Mouse (Mus musculus): ENCODE results near the gene Fam214b. TPM values are rescaled to one million over a fixed set of nuclear protein-coding genes. Genes with fewer than 3 reads are reported as not detected.
A peak's percentile ranks its signal among the peaks of the same experiment; 100 is the strongest.

Fam214b gene
- 10 to 100 TPM; 37.6 to 40.8 TPM for total RNA-seq (2021)
- long read RNA-seq, experiment 1, transcript Fam214b-202 (9 exons, 3,107 nt): minor isoform, 5 of 26 reads
- long read RNA-seq, experiment 1, transcript Fam214b-204 (9 exons, 3,280 nt): major isoform, 6 of 26 reads
- long read RNA-seq, experiment 1, partial matches to known transcripts: 11 of 26 reads
- long read RNA-seq, experiment 1, other reads (novel, unspliced or antisense): 3 of 26 reads
- long read RNA-seq, experiment 2, transcript Fam214b-204 (9 exons, 3,280 nt): major isoform, 17 of 47 reads
- long read RNA-seq, experiment 2, partial matches to known transcripts: 18 of 47 reads
- long read RNA-seq, experiment 2, other reads (novel, unspliced or antisense): 7 of 47 reads

- DNase-seq (ENCODE audit: low spot score in 2 of 2): peak; percentile 91 to 97
These were observed at the start of gene Fam214b for GRCm38 (mm10) chr4:43045659-43046302. TSS of gene Fam214b (minus strand) at chr4:43046220.

GRCm38 (mm10) chr4:43091183-43091582 lies 45.2 kb upstream of the Fam214b start:
- no peak for DNase-seq (ENCODE audit: low spot score in 2 of 2)

- DNase-seq (ENCODE audit: low spot score in 2 of 2): no peak
These were observed 43.9 kb upstream of the Fam214b start for GRCm38 (mm10) chr4:43089950-43090349.

GRCm38 (mm10) chr4:43082458-43082857 lies 36.4 kb upstream of the Fam214b start:
- no peak for DNase-seq (ENCODE audit: low spot score in 2 of 2)

- DNase-seq (ENCODE audit: low spot score in 2 of 2): no peak
These were observed 32.2 kb upstream of the Fam214b start for GRCm38 (mm10) chr4:43078071-43078718.

- DNase-seq (ENCODE audit: low spot score in 2 of 2): no peak
These were observed 28.9 kb upstream of the Fam214b start for GRCm38 (mm10) chr4:43074923-43075322.

- no peak for DNase-seq (ENCODE audit: low spot score in 2 of 2)
These were observed 19.5 kb upstream of the Fam214b start for GRCm38 (mm10) chr4:43065471-43065870.

- no peak for DNase-seq (ENCODE audit: low spot score in 2 of 2)
These were observed 14.3 kb upstream of the Fam214b start for GRCm38 (mm10) chr4:43060286-43060685.

GRCm38 (mm10) chr4:43059697-43060096 lies 13.7 kb upstream of the Fam214b start:
- DNase-seq (ENCODE audit: low spot score in 2 of 2): no peak

- peak; percentile 71 to 79 for DNase-seq (ENCODE audit: low spot score in 2 of 2)
These were observed 13.0 kb upstream of the Fam214b start, which contains the start of gene Unc13b for GRCm38 (mm10) chr4:43058753-43059654. TSS of gene Unc13b (plus strand) at chr4:43058953.

GRCm38 (mm10) chr4:43058392-43058752 lies 12.4 kb upstream of the Fam214b start:
- no peak for DNase-seq (ENCODE audit: low spot score in 2 of 2)

- no peak for DNase-seq (ENCODE audit: low spot score in 2 of 2)
These were observed 11.6 kb upstream of the Fam214b start for GRCm38 (mm10) chr4:43057654-43058053.

GRCm38 (mm10) chr4:43052627-43053026 lies 6.6 kb upstream of the Fam214b start:
- no peak for DNase-seq (ENCODE audit: low spot score in 2 of 2)

- peak in 1 of 2 experiments; percentile 41 for DNase-seq (ENCODE audit: low spot score in 2 of 2)
These were observed 1.2 kb upstream of the Fam214b start for GRCm38 (mm10) chr4:43047231-43047630.

- DNase-seq (ENCODE audit: low spot score in 2 of 2): no peak
These were observed 587 bp upstream of the Fam214b start for GRCm38 (mm10) chr4:43046607-43047006.

- no peak for DNase-seq (ENCODE audit: low spot score in 2 of 2)
These were observed 748 bp downstream of the Fam214b start for GRCm38 (mm10) chr4:43045285-43045658.

GRCm38 (mm10) chr4:43044673-43045072 lies 1.3 kb downstream of the Fam214b start:
- no peak for DNase-seq (ENCODE audit: low spot score in 2 of 2)

GRCm38 (mm10) chr4:43043644-43044357 lies 2.2 kb downstream of the Fam214b start:
- peak in 1 of 2 experiments; percentile 46 for DNase-seq (ENCODE audit: low spot score in 2 of 2)

- no peak for DNase-seq (ENCODE audit: low spot score in 2 of 2)
These were observed 5.0 kb downstream of the Fam214b start for GRCm38 (mm10) chr4:43040881-43041547.

- peak; percentile 86 to 94 for DNase-seq (ENCODE audit: low spot score in 2 of 2)
These were observed 5.9 kb downstream of the Fam214b start for GRCm38 (mm10) chr4:43040114-43040572.

Data from adrenal gland, postnatal 4 days (tissue).